Mouse (Mus musculus): Measurements from ENCODE around the gene Apc2.

DNA sequence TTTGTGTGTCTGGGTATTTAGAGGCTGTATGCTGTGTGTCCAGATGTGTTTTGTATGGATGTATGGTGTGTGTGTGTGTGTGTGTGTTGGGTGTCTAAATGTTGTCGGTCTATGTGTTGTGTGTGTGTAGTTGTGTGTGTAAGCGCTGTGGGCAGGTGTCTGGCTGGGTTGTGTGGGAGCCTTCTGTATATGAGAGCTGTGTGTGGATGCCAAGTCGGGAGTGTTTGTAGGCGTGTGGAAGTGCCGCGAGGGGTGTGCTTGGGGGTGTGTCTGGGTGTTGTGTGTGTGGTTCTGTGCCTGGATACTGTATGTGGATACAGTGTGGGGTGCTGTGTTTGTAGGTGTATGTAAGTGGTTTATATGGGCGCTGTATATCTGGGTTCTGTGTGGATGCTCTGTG, 61.6 kb downstream of the Apc2 start:
- no peak for TF ChIP-seq CTCF (IDR thresholded peaks at IDR 0.05; ENCODE audit: low read depth)
- no peak for TF ChIP-seq EP300 (IDR thresholded peaks at IDR 0.05; ENCODE audit: low read depth)
